Mouse (Mus musculus) liver, embryonic 14.5 days (tissue): Measurements from ENCODE around the gene Fam221a. TPM values are rescaled to one million over a fixed set of nuclear protein-coding genes. Genes with fewer than 3 reads are reported as not detected.

Source experiments
- ATAC-seq: fragments of 200-750 bp; cut with Nextera tagmentation; 2 replicates; pipeline ENCODE4 v1.8.0; 2017; ENCODE audit warnings: moderate number of reproducible peaks, mild to moderate bottlenecking, moderate library complexity; ENCODE audit not compliant: insufficient read depth
- DNase-seq, 3 experiments: peaks; one replicate each; pipeline ENCODE4 v3.0.0-alpha.2; 2012 to 2013; ENCODE audit warnings: low read depth in 3 of 3, low spot score in 3 of 3
- H3K27ac ChIP-seq: fragments of 300-500 bp; sonication (generic); 2 replicates; pipeline ENCODE4 v1.5.1; 2014; ENCODE audit warnings: moderate library complexity, mild to moderate bottlenecking, control low read depth, inconsistent platforms
- H3K27me3 ChIP-seq: fragments of 300-500 bp; sonication (generic); 2 replicates; pipeline ENCODE4 v1.6.1; 2014; ENCODE audit warnings: mild to moderate bottlenecking, low read length, moderate library complexity; ENCODE audit not compliant: control insufficient read depth, insufficient read depth
- H3K36me3 ChIP-seq: fragments of 300-500 bp; sonication (generic); replicated peaks from 2 replicates; pipeline ENCODE4 v1.6.1; 2014; ENCODE audit warnings: low read depth; ENCODE audit not compliant: control insufficient read depth, insufficient read depth
- H3K4me1 ChIP-seq, 2 experiments: fragments of 200-500 bp in 1 of 2; fragments of 300-500 bp in 1 of 2; sonication (generic) in 1 of 2; replicated peaks; 2 replicates each; pipeline ENCODE4 v1.6.1; 2012 to 2014; ENCODE audit warnings: antibody characterized with exemption in 1 of 2, inconsistent platforms in 1 of 2, low read length in 1 of 2; ENCODE audit not compliant: control insufficient read depth in 2 of 2, insufficient read depth in 2 of 2
- H3K4me2 ChIP-seq: fragments of 300-500 bp; sonication (generic); 2 replicates; pipeline ENCODE4 v1.6.1; 2014; ENCODE audit warnings: low read depth, mild to moderate bottlenecking, control low read depth, moderate library complexity
- H3K4me3 ChIP-seq, 2 experiments: fragments of 200-500 bp in 1 of 2; fragments of 300-500 bp in 1 of 2; sonication (generic) in 1 of 2; 2 replicates each; pipeline ENCODE4 v1.5.1; 2012 to 2014; ENCODE audit warnings: low read depth in 2 of 2, low read length in 2 of 2, mild to moderate bottlenecking in 2 of 2, control low read depth in 1 of 2, inconsistent platforms in 1 of 2, moderate library complexity in 1 of 2; ENCODE audit not compliant: insufficient read depth in 1 of 2
- H3K9ac ChIP-seq: fragments of 300-500 bp; sonication (generic); replicated peaks from 2 replicates; pipeline ENCODE4 v1.6.1; 2014; ENCODE audit warnings: mild to moderate bottlenecking, control low read depth, moderate library complexity
- H3K9me3 ChIP-seq: fragments of 300-500 bp; sonication (generic); 2 replicates; pipeline ENCODE4 v1.6.1; 2016; ENCODE audit warnings: low read length, mixed read lengths; ENCODE audit not compliant: control insufficient read depth
- CTCF ChIP-seq: IDR thresholded peaks from 2 replicates; pipeline ENCODE4 v1.5.1; 2016; ENCODE audit warnings: antibody characterized with exemption, low read depth, control low read depth
- EP300 ChIP-seq: IDR thresholded peaks from 2 replicates; pipeline ENCODE4 v1.6.1; 2016; ENCODE audit warnings: antibody characterized with exemption, low read depth
- WGBS: fragments of 180-500 bp; shearing (Covaris S2); extraction: QIAGEN DNeasy Blood & Tissue Kit; methylation state at CpG from one replicate; pipeline ENCODE4 v1.1.7; 2014; ENCODE audit not compliant: insufficient replicate concordance; 5-methylcytosine and 5-hydroxymethylcytosine counted together
- polyA plus RNA-seq, 2 experiments: library from polyadenylated mRNA; depleted of rRNA in 1 of 2; stranded (reverse) in 1 of 2; unstranded in 1 of 2; fragments of >200 nt; fragmentation: Nextera tagmentation in 1 of 2; extraction: Ambion mirVana in 1 of 2; gene quantifications; 2 replicates each; pipeline versions ENCODE4 v1.2.1 to v1.2.3; 2012 to 2014

Gene Fam221a
- polyA plus RNA-seq (2012; rRNA removed), result 1.5 and 2.2 TPM in 2 replicates
- polyA plus RNA-seq (2014; fragmentation: Nextera tagmentation; extraction: Ambion mirVana), result 2.4 and 2.5 TPM in 2 replicates

DNA sequence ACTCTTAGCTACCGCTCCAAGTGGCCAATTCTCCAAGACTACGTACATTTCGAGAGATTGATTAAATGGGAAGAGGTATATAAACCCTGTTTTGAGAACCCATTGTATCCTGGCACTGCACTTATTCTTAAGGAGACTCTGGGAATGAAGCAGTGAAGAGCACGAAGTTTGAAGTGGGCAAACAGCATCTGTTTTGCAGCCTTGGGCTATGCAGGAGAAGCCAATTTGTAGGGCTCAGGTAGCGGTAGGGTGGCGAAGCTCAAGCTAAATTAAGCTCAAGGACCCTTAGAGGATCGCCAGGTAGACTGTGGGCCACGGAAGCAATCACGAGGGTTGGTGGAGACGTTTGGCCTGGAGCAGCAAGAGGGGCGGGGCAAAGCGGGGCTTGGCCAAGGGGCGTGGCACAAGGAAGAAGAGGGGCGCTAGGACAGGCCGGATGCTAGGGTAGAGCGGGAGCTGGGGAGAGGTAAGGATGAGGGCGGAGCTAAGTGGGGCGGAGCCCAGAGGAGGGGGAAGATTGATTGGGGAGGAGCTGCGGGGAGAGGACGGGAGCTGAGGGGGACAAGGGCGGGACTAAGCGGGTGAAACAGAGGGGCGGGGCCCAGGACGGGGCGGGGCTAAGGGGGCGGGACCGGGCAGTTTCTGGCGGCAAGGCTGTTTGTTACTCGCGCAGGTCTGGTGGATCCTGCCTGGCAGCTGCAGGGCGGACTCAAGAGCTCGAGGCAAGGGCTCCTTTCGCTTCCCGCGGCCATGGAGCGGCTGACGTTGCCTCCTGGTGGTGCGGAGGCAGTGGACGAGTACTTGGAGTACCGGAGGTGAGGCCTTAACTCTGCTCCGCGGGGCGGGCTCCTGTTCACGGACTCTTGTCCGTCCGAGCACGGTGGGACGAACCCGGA, at the start of gene Fam221a:
Fam221a (plus strand) TSS at position 581 of the 896 bp plus-strand sequence.
- Histone ChIP-seq H3K27me3 (no peaks in the 10 kb centered on the region), H3K9ac (peak within 1 kb of the TSS; percentile 78), H3K4me2 (peak within 1 kb of the TSS; percentile 95), H3K36me3 (no peaks in the 10 kb centered on the region), H3K4me3 (peak within 1 kb of the TSS; percentile 53 to 62), H3K4me1 (peaks cover 7 to 10% of the 10 kb centered on the region in 2 experiments), H3K27ac (peak within 1 kb of the TSS; percentile 37; the same call in 1 of the 2 replicates), H3K9me3 (no peaks in the 10 kb centered on the region)
- ATAC-seq (peak; percentile 98), DNase-seq (peak; percentile 82 to 91 (median 83))
- 5% methylated on average over 49 of the region's 49 CpGs for WGBS
- peak; percentile 48 for TF ChIP-seq CTCF
- no peak for TF ChIP-seq EP300

DNA sequence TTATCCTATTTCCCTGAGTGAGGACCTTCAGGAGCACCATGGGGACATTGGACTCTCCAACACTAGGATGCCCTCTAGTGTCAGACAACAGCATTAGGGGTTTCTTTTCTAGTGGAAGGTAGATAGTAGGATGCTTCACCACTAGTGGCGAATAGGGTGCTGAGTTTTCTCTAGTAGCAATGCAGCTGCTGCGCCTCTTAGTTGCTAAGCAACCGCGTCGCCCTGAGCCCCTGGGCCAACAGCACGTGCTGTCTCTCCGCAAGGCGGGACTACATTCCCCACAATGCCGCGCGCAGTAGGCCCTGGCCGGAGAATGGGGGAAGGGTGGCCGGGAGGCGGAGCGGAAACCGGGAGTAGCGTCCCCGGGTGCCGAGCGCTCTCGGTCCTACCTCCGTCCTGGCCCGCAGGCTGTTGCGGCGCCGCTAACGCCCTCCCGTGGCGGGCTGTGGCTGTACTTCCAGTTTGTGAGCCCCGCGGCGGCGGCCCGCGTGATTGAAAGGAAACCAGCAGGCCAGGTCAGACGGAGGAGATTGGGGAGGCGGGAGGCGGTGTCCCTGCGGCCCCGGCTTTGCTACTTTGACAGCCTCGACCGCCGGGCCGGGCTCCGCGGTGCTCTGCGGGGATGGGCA, 48.5 kb upstream of the Fam221a start, which contains the start of gene Ccdc126:
Ccdc126 (plus strand) TSS at position 309 of the 629 bp plus-strand sequence.
- under 1% methylated on average over 47 of the region's 47 CpGs for WGBS

DNA sequence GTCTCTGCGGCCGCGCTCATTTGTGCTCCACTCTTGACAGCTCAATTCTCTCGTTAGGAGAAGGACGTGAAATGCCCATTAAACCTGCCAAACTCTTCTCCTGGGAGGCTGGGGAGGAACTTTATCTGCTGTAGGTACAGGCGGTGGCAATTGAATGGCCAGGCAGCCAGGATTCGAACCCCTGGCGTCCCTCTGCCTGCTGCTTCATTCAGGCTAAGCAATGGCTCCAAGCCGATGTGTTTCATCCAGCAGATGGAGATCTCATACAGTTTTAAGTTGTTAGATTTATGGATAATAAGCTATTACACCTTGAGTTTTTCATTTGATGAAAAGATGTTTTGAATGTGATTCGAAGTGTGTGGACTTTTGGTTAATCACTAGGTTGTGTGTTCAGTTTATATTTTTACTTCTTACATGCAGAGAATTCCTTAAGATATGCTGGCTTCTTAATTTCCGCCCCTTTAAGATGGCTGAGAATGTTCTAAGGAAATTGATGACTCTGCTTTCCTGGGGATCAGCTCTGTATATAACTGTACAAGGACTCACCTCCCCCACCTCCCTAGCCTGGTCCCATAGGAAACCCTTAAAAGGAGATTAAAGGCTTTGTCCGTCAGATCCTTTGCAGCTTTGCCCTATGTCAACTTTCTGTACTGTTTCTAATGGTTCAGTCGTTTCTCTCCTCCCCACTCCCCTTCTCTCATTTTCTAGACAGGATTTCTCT, 47.8 kb upstream of the Fam221a start:
- DNase-seq (no peak), ATAC-seq (no peak)
- Histone ChIP-seq H3K9me3 (no peaks in the 10 kb centered on the region), H3K4me3 (peak overlapping the region; percentile 72 to 77), H3K4me2 (peak overlapping the region; percentile 93), H3K27me3 (no peaks in the 10 kb centered on the region), H3K4me1 (peaks cover 0 to 4% of the 10 kb centered on the region in 2 experiments; a peak in 1 of 4 replicates), H3K9ac (peak overlapping the region; percentile 77), H3K27ac (peak overlapping the region; percentile 27; the same call in 1 of the 2 replicates), H3K36me3 (no peaks in the 10 kb centered on the region)
- 13% methylated on average over 13 of the region's 13 CpGs for WGBS
- TF ChIP-seq EP300 (no peak), CTCF (no peak)

More for the DNA sequence above, 48.5 kb upstream of the Fam221a start, which contains the start of gene Ccdc126:
- Histone ChIP-seq H3K4me1 (peaks cover 0 to 4% of the 10 kb centered on the region in 2 experiments; a peak in 1 of 4 replicates), H3K27ac (peak within 1 kb of the TSS; percentile 27; the same call in 1 of the 2 replicates), H3K4me3 (peak within 1 kb of the TSS; percentile 72 to 77), H3K27me3 (no peaks in the 10 kb centered on the region), H3K9ac (peak within 1 kb of the TSS; percentile 77), H3K4me2 (peak within 1 kb of the TSS; percentile 93), H3K9me3 (no peaks in the 10 kb centered on the region), H3K36me3 (no peaks in the 10 kb centered on the region)
- ATAC-seq (peak; percentile 96), DNase-seq (peak; percentile 85 to 92 (median 88))
- TF ChIP-seq EP300, result no peak
- peak; percentile 70 for TF ChIP-seq CTCF

DNA sequence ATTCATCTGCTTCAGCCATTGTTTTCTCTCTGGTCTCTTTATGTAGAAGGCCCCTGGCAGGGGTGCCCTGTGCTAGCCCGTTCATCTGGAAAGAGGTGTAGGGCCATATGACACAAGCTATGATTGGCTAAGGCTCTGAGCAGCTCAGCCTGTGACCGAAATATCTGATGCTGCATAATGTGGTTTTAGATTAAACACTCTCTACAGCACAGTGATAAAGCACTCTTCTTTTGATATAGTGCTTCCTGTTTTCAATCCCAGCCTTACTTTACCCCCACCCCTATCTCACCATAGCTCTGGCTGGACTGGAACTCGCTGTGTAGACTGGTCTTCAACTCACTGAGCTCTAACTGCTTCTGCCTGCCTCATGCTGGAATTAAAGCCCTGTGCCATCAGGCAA, 46.2 kb upstream of the Fam221a start:
- Histone ChIP-seq H3K9me3 (no peaks in the 10 kb centered on the region), H3K27ac (no peak overlapping the region), H3K27me3 (no peaks in the 10 kb centered on the region), H3K4me3 (no peak overlapping the region), H3K4me2 (no peak overlapping the region), H3K4me1 (peaks cover 0 to 4% of the 10 kb centered on the region in 2 experiments; a peak in 1 of 4 replicates), H3K9ac (no peak overlapping the region), H3K36me3 (no peaks in the 10 kb centered on the region)
- DNase-seq (no peak), ATAC-seq (no peak)
- TF ChIP-seq CTCF (no peak), EP300 (no peak)
- WGBS, result 28% methylated on average over 3 of the region's 3 CpGs
